Mouse (Mus musculus): ENCODE data around the gene Kmt2d. TPM values are rescaled to one million over a fixed set of nuclear protein-coding genes. Genes with fewer than 3 reads are reported as not detected.
"Not testable (repeated sequence)": the region's sequence is repeated elsewhere in the genome, so short reads cannot be mapped to it uniquely, and the experiment has no call there.

Gene Kmt2d
- total RNA-seq, 4 experiments from 2014 or later, result 77.8 to 96.0 (median 89.6) TPM

- no peak for DNase-seq (ENCODE audit: low spot score in 2 of 2)
Measured at GRCm38 (mm10) chr15:98832161-98833058, 38.6 kb downstream of the Kmt2d start.

GRCm38 (mm10) chr15:98831684-98832035 lies 39.3 kb downstream of the Kmt2d start:
- no peak for DNase-seq (ENCODE audit: low spot score in 2 of 2)

GRCm38 (mm10) chr15:98830736-98831683 lies 40.0 kb downstream of the Kmt2d start, which contains the start of gene Prkag1:
Gene Prkag1, minus strand, starts transcription at chr15:98831521.
- peak; percentile 89 to 92 for DNase-seq (ENCODE audit: low spot score in 2 of 2)

GRCm38 (mm10) chr15:98827611-98828011 lies 43.4 kb downstream of the Kmt2d start:
- no peak for DNase-seq (ENCODE audit: low spot score in 2 of 2)

- DNase-seq (ENCODE audit: low spot score in 2 of 2), result no peak
Measured at GRCm38 (mm10) chr15:98823434-98823833, 47.6 kb downstream of the Kmt2d start.

GRCm38 (mm10) chr15:98822147-98822546 lies 48.9 kb downstream of the Kmt2d start:
- DNase-seq (ENCODE audit: low spot score in 2 of 2), result no peak

GRCm38 (mm10) chr15:98821403-98821802 lies 49.6 kb downstream of the Kmt2d start:
- DNase-seq (ENCODE audit: low spot score in 2 of 2), result no peak

- DNase-seq (ENCODE audit: low spot score in 2 of 2), result no peak
Measured at GRCm38 (mm10) chr15:98820937-98821336, 50.1 kb downstream of the Kmt2d start.

- DNase-seq (ENCODE audit: low spot score in 2 of 2), result no peak
Measured at GRCm38 (mm10) chr15:98818171-98818570, 52.8 kb downstream of the Kmt2d start.

- DNase-seq (ENCODE audit: low spot score in 2 of 2), result peak; percentile 85 to 88
Measured at GRCm38 (mm10) chr15:98812741-98813424, 58.1 kb downstream of the Kmt2d start.

GRCm38 (mm10) chr15:98810212-98810611 lies 60.8 kb downstream of the Kmt2d start:
- not testable (repeated sequence) for DNase-seq (ENCODE audit: low spot score in 2 of 2)

- DNase-seq (ENCODE audit: low spot score in 2 of 2), result no peak
Measured at GRCm38 (mm10) chr15:98809390-98809789, 61.6 kb downstream of the Kmt2d start, which contains the start of gene Ddn. Gene Ddn, minus strand, starts transcription at chr15:98809490.

- peak; percentile 87 to 92 for DNase-seq (ENCODE audit: low spot score in 2 of 2)
Measured at GRCm38 (mm10) chr15:98808651-98809134, 62.3 kb downstream of the Kmt2d start.

- DNase-seq (ENCODE audit: low spot score in 2 of 2), result peak; percentile 78 to 83
Measured at GRCm38 (mm10) chr15:98807895-98808650, 62.9 kb downstream of the Kmt2d start.

GRCm38 (mm10) chr15:98806809-98807770 lies 63.9 kb downstream of the Kmt2d start:
- no peak for DNase-seq (ENCODE audit: low spot score in 2 of 2)

- DNase-seq (ENCODE audit: low spot score in 2 of 2), result no peak
Measured at GRCm38 (mm10) chr15:98806071-98806808, 64.8 kb downstream of the Kmt2d start.

GRCm38 (mm10) chr15:98805324-98806040 lies 65.5 kb downstream of the Kmt2d start:
- peak; percentile 65 to 77 for DNase-seq (ENCODE audit: low spot score in 2 of 2)

GRCm38 (mm10) chr15:98804054-98804453 lies 67.0 kb downstream of the Kmt2d start:
- DNase-seq (ENCODE audit: low spot score in 2 of 2), result peak; percentile 79 to 92
